Mouse (Mus musculus) stomach, embryonic 15.5 days (tissue): ENCODE results near the gene Ncoa4. TPM values are rescaled to one million over a fixed set of nuclear protein-coding genes. Genes with fewer than 3 reads are reported as not detected.
"Not testable (repeated sequence)": the region's sequence is repeated elsewhere in the genome, so short reads cannot be mapped to it uniquely, and the experiment has no call there.

Experiments used
- ATAC-seq: fragments of 200-750 bp; cut with Nextera tagmentation; 2 replicates; pipeline ENCODE4 v1.8.0; 2017; ENCODE audit warnings: low read depth, moderate number of reproducible peaks, moderate TSS enrichment; ENCODE audit not compliant: insufficient read depth, low FRiP score
- H3K27ac ChIP-seq: fragments of 300-500 bp; sonication (generic); 2 replicates; pipeline ENCODE4 v1.5.1; 2015; ENCODE audit warnings: mild to moderate bottlenecking, inconsistent platforms
- H3K27me3 ChIP-seq: fragments of 300-500 bp; sonication (generic); replicated peaks from 2 replicates; pipeline ENCODE4 v1.6.1; 2015; ENCODE audit warnings: inconsistent platforms
- H3K36me3 ChIP-seq: fragments of 300-500 bp; sonication (generic); 2 replicates; pipeline ENCODE4 v1.6.1; 2015; ENCODE audit warnings: inconsistent platforms
- H3K4me1 ChIP-seq: fragments of 300-500 bp; sonication (generic); 2 replicates; pipeline ENCODE4 v1.6.1; 2015; ENCODE audit warnings: inconsistent platforms
- H3K4me2 ChIP-seq: fragments of 300-500 bp; sonication (generic); 2 replicates; pipeline ENCODE4 v1.6.1; 2015; ENCODE audit warnings: mild to moderate bottlenecking, inconsistent platforms
- H3K4me3 ChIP-seq: fragments of 300-500 bp; sonication (generic); replicated peaks from 2 replicates; pipeline ENCODE4 v1.5.1; 2015; ENCODE audit warnings: inconsistent platforms
- H3K9ac ChIP-seq: fragments of 300-500 bp; sonication (generic); 2 replicates; pipeline ENCODE4 v1.6.1; 2015; ENCODE audit warnings: inconsistent platforms
- H3K9me3 ChIP-seq: fragments of 300-500 bp; sonication (generic); 2 replicates; pipeline ENCODE4 v1.6.1; 2016; ENCODE audit warnings: inconsistent platforms
- WGBS: fragments of 180-500 bp; shearing (Covaris S2); methylation state at CpG from one replicate; pipeline ENCODE4 v1.1.7; 2015; 5-methylcytosine and 5-hydroxymethylcytosine counted together
- polyA plus RNA-seq: library from polyadenylated mRNA; unstranded; fragments of >200 nt; fragmentation: Nextera tagmentation; extraction: Ambion mirVana; gene quantifications from 2 replicates; pipeline ENCODE4 v1.2.1, GENCODE M21; 2015

Ncoa4 gene
- polyA plus RNA-seq, 1 experiment from 2014 or later: 136 TPM

DNA sequence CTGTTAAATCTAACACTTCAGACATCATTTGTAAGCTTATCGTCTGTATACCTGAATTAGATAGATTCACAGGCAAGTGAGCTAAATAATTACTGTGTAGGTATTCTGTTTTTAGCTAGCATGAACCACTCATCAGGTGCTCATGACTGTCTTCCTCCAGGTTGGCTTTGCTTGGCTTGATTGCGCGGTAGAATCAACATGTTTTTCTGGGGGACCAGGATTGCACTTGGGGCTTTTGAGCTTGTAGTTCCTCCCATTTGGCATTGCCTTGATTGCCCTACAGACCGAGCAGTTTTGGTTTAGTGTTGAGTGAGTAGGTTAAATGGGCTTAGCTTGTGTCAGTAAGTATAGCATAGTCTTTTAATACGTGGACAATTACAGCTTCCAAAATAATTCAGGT, 2.6 kb downstream of the Ncoa4 start:
- peak overlapping the region; percentile 78; the same call in 1 of the 2 replicates for H3K4me2 ChIP-seq

DNA sequence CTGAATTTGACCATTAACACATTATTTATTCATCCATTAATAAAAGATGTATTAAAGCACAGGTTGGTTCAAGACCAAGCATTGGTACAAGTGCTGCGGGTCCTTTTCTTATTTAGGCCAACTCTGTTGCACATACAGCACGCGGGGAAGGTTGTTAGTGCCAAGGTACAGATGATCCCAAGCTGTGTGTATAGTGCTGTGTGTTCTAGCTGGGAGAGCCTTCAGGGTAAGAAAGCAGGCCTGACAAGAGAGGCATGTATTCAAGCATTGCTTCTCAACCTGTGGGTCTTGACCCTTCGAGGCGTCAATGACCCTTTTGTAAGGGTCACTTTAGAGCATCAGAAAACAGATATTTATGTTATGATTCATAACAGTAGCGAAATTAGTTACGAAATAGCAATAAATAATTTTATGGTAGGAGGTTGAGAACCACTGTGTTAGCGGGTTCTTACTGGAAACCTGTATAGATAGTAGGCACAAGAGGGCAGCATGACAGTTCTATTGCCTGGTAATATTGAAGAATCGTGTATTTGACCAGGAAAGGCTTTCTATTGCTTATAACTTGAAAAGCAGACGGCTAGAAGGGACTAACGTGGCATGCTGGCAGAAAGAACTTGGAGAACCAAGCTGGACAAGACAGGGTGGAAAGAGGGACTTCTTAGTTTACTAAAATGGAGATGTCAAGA, 3.7 kb downstream of the Ncoa4 start:
- no peak overlapping the region for H3K27ac ChIP-seq
- no peak overlapping the region for H3K9ac ChIP-seq
- no peaks in the 10 kb centered on the region for H3K9me3 ChIP-seq
- no peak for ATAC-seq
- no peaks in the 10 kb centered on the region for H3K36me3 ChIP-seq
- WGBS: 88% methylated on average over 11 of the region's 11 CpGs
- no peak overlapping the region for H3K4me3 ChIP-seq
- no peaks in the 10 kb centered on the region for H3K27me3 ChIP-seq
- H3K4me1 ChIP-seq: peaks cover 28% of the 10 kb centered on the region
- no peak overlapping the region for H3K4me2 ChIP-seq

More for the DNA sequence above, 2.6 kb downstream of the Ncoa4 start:
- Histone ChIP-seq H3K9me3 (no peaks in the 10 kb centered on the region), H3K4me1 (peaks cover 26% of the 10 kb centered on the region), H3K4me3 (no peak overlapping the region), H3K27ac (no peak overlapping the region), H3K27me3 (no peaks in the 10 kb centered on the region), H3K36me3 (no peaks in the 10 kb centered on the region), H3K9ac (no peak overlapping the region)
- 92% methylated on average over 5 of the region's 5 CpGs for WGBS
- ATAC-seq: no peak

DNA sequence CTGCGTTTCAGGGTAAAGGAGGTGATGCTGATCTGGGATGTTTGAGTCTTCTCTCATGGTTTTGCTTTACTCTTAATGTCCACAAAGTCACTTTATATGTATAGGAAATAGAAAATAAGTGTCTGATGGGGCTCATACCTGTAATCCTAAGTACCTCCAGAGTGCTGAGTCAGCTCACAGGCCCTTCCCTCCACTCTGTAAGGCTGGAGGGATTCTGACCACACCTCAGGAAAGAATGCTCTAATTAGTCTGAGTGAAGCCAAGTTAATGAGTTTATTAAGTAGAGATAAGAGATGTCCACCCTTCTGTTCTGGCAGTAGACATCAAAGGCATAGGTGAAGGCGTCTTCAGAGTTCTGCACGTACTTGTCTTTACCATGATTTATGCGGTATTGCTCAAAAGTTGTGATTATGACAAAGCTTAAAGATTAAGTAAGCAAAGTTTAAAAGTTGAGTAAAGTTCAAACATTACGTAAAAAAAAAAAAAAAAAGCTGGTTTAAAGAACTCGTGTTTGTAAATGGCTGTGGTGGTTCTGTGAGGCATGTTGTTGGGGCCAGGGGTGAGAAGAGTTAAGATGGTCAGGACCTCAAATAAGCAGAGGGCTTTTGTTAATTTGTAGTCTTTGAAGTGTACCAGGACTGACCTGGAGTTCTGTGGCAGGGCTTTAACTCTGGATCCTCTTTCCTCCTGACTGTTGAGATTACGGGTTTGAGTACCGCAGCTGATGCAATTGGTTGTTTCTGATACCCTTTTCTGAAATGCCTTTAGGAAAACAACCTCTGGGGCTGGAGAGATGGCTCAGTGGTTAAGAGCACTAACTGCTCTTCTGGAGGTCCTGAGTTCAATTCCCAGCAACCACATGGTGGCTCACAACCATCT, 4.7 kb downstream of the Ncoa4 start:
- H3K4me2 ChIP-seq: peak overlapping the region; percentile 81
- ATAC-seq: no peak
- no peaks in the 10 kb centered on the region for H3K36me3 ChIP-seq
- no peaks in the 10 kb centered on the region for H3K27me3 ChIP-seq
- peak overlapping the region; percentile 89 for H3K27ac ChIP-seq
- WGBS: 54% methylated on average over 8 of the region's 8 CpGs
- no peak overlapping the region; the same call in 1 of the 2 replicates for H3K4me3 ChIP-seq
- no peaks in the 10 kb centered on the region for H3K9me3 ChIP-seq
- H3K9ac ChIP-seq: no peak overlapping the region
- peaks cover 23% of the 10 kb centered on the region for H3K4me1 ChIP-seq

DNA sequence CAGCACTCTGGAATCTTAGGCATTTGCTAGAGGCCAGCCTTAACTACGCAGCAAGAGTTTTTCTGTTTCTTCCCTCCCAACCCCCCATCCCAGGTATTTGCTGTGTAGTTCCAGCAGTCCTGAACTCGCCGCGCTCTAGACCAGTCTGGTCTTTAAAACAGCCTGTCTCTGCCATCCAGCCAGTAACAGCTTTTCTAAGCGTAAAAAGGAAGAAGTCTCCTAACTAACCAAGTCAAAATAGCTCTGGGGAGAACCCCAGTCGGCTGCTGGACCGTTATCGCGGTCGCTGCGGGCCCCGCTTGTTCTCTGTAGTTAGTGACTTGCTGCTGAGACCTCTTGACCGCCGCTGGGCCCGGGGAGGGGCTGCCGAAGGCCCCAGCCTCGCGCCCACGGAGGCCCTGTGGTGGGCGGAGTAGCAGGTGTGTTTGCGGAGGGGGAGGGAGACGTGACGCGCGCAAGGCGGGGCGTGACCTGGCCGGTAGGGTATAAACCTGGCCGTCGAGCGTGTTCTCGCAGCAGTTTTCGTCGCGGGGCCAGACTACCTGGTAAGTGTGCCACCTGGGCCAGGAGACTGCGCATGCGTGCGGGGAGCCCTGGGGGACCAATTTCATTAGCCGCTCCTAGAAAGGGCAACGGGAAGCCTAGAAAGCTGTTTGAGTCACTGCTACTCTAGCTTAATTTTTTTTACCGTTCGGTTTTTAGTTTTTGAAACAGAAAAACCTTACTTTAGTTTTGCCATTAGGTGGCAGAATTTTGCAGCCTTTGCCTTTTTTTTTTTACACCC, 5.8 kb downstream of the Ncoa4 start:
- Histone ChIP-seq H3K27me3 (no peaks in the 10 kb centered on the region), H3K36me3 (no peaks in the 10 kb centered on the region), H3K4me3 (peak overlapping the region; percentile 46), H3K4me1 (peaks cover 23% of the 10 kb centered on the region), H3K27ac (peak overlapping the region; percentile 89), H3K9ac (no peak overlapping the region), H3K9me3 (no peaks in the 10 kb centered on the region), H3K4me2 (peak overlapping the region; percentile 81)
- under 1% methylated on average over 42 of the region's 42 CpGs for WGBS
- ATAC-seq: peak; percentile 83

DNA sequence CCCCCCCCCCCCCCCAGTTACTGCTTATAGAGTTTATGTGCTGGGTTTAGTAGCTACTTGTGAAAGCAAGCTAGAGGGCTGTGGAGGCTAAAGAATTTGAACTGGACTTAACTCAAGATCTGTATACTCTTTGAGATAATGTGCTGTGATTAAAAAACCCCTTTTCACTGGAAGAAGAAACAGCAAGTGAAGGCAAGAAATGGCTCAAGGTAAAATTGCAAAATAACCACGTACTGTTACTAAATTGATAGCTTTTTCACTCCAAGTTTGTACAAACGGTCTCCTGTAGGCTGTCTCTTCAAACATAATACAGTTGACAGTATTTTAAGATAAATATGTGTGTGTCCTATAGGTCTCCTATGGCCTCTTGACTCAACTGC, 6.4 kb downstream of the Ncoa4 start:
- H3K9ac ChIP-seq: no peak overlapping the region
- no peak for ATAC-seq

DNA sequence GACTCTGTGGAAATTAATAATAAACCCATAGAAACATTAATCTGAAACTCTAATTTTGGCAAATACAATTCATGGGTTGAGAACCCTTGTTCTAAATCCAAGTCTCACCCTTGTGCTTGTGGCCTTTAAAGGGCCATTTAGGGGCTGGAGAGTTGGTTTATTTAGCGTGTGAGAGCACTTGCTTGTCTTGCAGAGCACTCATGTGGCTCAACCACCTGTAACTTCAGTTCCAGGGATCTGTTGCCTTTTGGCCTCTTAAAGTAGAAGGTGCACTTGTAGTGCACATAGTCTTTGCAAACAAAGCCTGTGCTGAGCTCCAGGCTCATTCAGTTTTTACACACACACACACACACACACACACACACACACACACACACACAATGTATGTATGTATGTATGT, 7.2 kb downstream of the Ncoa4 start:
- no peak for ATAC-seq

More for the DNA sequence above, 6.4 kb downstream of the Ncoa4 start:
- Histone ChIP-seq H3K9me3 (no peaks in the 10 kb centered on the region), H3K4me2 (peak overlapping the region; percentile 81), H3K36me3 (no peaks in the 10 kb centered on the region), H3K27ac (no peak overlapping the region; the same call in 1 of the 2 replicates), H3K4me1 (peaks cover 18% of the 10 kb centered on the region; the same call in 1 of the 2 replicates), H3K27me3 (no peaks in the 10 kb centered on the region), H3K4me3 (peak overlapping the region; percentile 46)
- WGBS: 43% methylated on average over 2 of the region's 2 CpGs

DNA sequence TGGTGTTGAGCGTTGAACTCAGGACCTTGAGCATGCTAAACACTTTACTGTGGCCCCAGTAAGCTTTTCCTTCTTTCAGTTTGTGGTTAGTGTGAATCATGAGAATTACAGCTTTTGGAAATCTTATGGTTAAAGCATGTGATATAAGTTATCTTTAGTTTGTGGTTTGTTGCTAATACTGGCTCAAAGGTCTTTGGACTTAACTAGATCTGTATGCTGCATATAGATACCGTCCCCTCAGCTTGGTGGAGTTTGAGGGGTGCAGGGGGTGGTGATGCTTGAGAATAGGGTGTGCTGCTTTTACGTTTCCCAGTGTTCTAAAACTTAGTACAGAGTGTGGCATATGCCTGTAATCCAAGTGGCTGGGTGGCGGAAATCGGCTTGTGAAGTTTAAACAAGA, 7.7 kb downstream of the Ncoa4 start:
- H3K27me3 ChIP-seq: no peaks in the 10 kb centered on the region
- H3K4me3 ChIP-seq: peak overlapping the region; percentile 46
- no peaks in the 10 kb centered on the region for H3K9me3 ChIP-seq
- no peaks in the 10 kb centered on the region for H3K36me3 ChIP-seq
- no peak overlapping the region for H3K9ac ChIP-seq
- no peak for ATAC-seq
- peaks cover 16% of the 10 kb centered on the region; the same call in 1 of the 2 replicates for H3K4me1 ChIP-seq
- H3K4me2 ChIP-seq: peak overlapping the region; percentile 81
- no peak overlapping the region for H3K27ac ChIP-seq
- 72% methylated on average over 5 of the region's 5 CpGs for WGBS

More for the DNA sequence above, 7.2 kb downstream of the Ncoa4 start:
- Histone ChIP-seq H3K4me1 (peaks cover 16% of the 10 kb centered on the region; the same call in 1 of the 2 replicates), H3K9me3 (no peaks in the 10 kb centered on the region), H3K27ac (no peak overlapping the region), H3K36me3 (no peaks in the 10 kb centered on the region), H3K4me3 (peak overlapping the region; percentile 46), H3K27me3 (no peaks in the 10 kb centered on the region), H3K4me2 (peak overlapping the region; percentile 81; the same call in 1 of the 2 replicates), H3K9ac (no peak overlapping the region)
- 63% methylated on average over 1 of the region's 1 CpGs for WGBS

DNA sequence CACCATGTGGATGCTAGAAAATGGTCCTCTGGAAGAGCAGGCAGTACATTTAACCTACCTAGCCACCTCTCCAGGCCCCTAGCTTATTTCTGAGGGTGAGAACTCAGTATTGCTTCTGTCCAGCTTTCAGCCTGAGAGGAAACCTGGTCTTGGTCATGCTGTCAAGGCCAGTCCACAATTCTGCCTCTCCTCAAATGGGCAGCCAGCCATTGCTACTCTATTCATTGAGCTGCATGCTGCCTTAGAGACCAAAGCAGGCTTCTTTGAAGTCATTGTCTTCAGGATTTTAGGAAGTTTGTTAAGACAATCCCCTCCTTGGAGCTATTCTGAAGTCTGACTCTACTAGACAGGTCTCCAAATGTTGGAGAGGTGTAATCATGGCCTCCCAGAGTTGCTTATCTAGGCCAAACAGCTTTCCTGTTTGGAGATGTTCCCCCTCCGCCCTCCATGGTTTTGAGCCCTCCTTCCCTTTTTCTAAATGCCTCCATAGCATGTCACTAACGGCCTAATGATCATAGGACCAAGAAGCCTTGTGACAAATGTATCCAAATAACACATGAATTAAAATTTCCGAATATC, 9.1 kb downstream of the Ncoa4 start:
- ATAC-seq: peak; percentile 75
- Histone ChIP-seq H3K9me3 (no peaks in the 10 kb centered on the region), H3K4me1 (peaks cover 10% of the 10 kb centered on the region; the same call in 1 of the 2 replicates), H3K4me3 (no peak overlapping the region), H3K36me3 (peaks cover 7% of the 10 kb centered on the region; the same call in 1 of the 2 replicates), H3K4me2 (0 out of 2 replicates have a peak overlapping the region, but pooled peaks have one; percentile 9), H3K9ac (no peak overlapping the region), H3K27ac (peak overlapping the region; percentile 28; the same call in 1 of the 2 replicates), H3K27me3 (no peaks in the 10 kb centered on the region)
- 75% methylated on average over 3 of the region's 3 CpGs for WGBS

DNA sequence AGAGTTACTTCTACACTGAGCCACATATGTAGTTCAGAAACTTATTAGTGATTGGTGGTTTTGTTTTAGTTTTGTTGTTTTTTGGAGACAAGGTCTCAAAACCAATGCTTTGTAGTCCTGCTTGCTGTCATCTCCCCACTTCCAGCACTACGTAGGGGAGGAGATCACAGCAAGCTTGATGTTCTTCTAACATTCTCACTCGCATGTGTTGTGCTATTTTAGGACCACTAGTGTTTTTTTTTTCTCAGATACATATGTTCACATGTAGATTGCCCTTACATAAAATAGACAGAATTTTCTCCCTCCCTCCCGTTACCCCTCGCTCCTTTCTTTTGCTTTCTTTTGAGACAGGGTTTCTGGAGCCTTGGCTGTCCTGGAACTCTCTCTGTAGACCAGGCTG, 10.5 kb downstream of the Ncoa4 start:
- H3K4me2 ChIP-seq: no peak overlapping the region
- ATAC-seq: no peak
- H3K9me3 ChIP-seq: no peaks in the 10 kb centered on the region
- H3K27ac ChIP-seq: no peak overlapping the region
- no peak overlapping the region for H3K9ac ChIP-seq
- H3K27me3 ChIP-seq: no peaks in the 10 kb centered on the region
- peaks cover 11% of the 10 kb centered on the region; the same call in 1 of the 2 replicates for H3K36me3 ChIP-seq
- H3K4me1 ChIP-seq: peaks cover 6% of the 10 kb centered on the region; the same call in 1 of the 2 replicates
- H3K4me3 ChIP-seq: no peak overlapping the region
- 90% methylated on average over 4 of the region's 4 CpGs for WGBS

DNA sequence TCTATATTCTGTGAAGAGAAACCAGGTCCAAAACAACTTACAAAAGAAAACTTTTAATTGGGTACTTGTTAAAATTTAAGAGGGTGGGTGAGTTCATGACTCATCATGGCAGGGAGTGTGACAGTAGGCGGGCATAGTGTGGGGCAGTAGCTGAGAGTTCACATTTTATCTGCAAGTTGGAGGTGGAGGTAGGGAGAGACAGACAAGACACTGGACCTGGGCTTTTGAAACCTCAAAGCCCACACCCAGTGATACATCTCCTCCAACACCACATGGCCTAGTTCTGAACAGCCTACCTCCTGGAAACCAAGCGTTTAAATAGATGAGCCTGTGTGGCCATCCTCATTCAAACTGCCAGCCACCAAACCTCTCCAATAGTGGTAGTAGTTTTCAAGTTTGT, 15.6 kb downstream of the Ncoa4 start:
- no peak overlapping the region for H3K27ac ChIP-seq
- ATAC-seq: no peak
- H3K27me3 ChIP-seq: no peaks in the 10 kb centered on the region
- no peaks in the 10 kb centered on the region for H3K4me1 ChIP-seq
- no peaks in the 10 kb centered on the region for H3K9me3 ChIP-seq
- peaks cover 22% of the 10 kb centered on the region for H3K36me3 ChIP-seq
- no peak overlapping the region for H3K4me2 ChIP-seq
- no peak overlapping the region for H3K9ac ChIP-seq
- 84% methylated on average over 2 of the region's 2 CpGs for WGBS
- H3K4me3 ChIP-seq: no peak overlapping the region

DNA sequence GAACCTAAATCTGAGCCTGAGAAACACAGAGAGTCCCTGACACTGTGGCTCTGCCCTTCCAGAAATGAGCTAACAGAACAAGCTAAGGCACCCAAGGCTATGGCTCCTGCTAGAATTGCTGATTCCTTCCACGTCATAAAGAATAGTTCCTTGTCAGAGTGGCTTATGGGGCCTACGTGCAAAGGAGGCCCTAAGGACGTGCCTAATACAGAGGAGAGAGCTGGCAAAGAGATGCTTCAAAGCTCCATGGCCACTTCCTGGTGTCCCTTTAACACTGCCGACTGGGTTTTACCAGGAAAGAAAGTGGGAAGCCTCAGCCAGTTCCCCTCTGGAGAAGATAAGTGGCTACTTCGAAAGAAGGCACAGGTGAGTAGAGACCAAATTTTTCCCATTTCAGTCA, 16.9 kb downstream of the Ncoa4 start:
- H3K4me1 ChIP-seq: not testable (repeated sequence)

More for the DNA sequence above, 16.9 kb downstream of the Ncoa4 start:
- not testable (repeated sequence) for ATAC-seq, H3K9ac ChIP-seq, H3K27ac ChIP-seq, H3K27me3 ChIP-seq, H3K4me2 ChIP-seq, H3K4me3 ChIP-seq, H3K9me3 ChIP-seq
- peaks cover 26% of the 10 kb centered on the region for H3K36me3 ChIP-seq
- WGBS: 87% methylated on average over 5 of the region's 5 CpGs
